Mouse (Mus musculus) MEL (cell line): Measurements from ENCODE around the gene Smarcc2.

ENCODE experiments used
- CTCF ChIP-seq, 3 experiments: IDR thresholded peaks in 2 of 3; conservative IDR thresholded peaks in 1 of 3; 2 replicates each; pipeline ENCODE4 v1.5.1; 2011 to 2012; ENCODE audit warnings: low read length in 3 of 3, low read depth in 2 of 3, mild to moderate bottlenecking in 2 of 3, improper control_type of control experiment in 1 of 3, inconsistent platforms in 1 of 3, mixed read lengths in 1 of 3, moderate library complexity in 1 of 3; ENCODE audit not compliant: control insufficient read depth in 1 of 3, insufficient read depth in 1 of 3, poor library complexity in 1 of 3, severe bottlenecking in 1 of 3
- EP300 ChIP-seq, 2 experiments: IDR thresholded peaks; 2 replicates each; pipeline ENCODE4 v1.6.1; 2011; ENCODE audit warnings: improper control_type of control experiment in 2 of 2, low read length in 2 of 2, low read depth in 1 of 2, mild to moderate bottlenecking in 1 of 2
- GATA1 ChIP-seq: IDR thresholded peaks from 2 replicates; pipeline ENCODE4 v1.6.1; 2011; ENCODE audit warnings: low read depth, low read length, improper control_type of control experiment
- HCFC1 ChIP-seq: IDR thresholded peaks from 2 replicates; pipeline ENCODE4 v1.6.1; 2012; ENCODE audit warnings: low read depth, mild to moderate bottlenecking, inconsistent platforms, low read length, improper control_type of control experiment, moderate library complexity
- MAX ChIP-seq: IDR thresholded peaks from 2 replicates; pipeline ENCODE4 v1.6.1; 2011; ENCODE audit warnings: low read length, improper control_type of control experiment
- MYC ChIP-seq: IDR thresholded peaks from 2 replicates; pipeline ENCODE4 v1.6.1; 2011; ENCODE audit warnings: low read depth, mild to moderate bottlenecking, low read length, improper control_type of control experiment, moderate library complexity
- NRF1 ChIP-seq: IDR thresholded peaks from 2 replicates; pipeline ENCODE4 v1.6.1; 2014; ENCODE audit warnings: low read depth, mild to moderate bottlenecking, inconsistent platforms, low read length, improper control_type of control experiment, moderate library complexity; ENCODE audit not compliant: poor library complexity, insufficient read depth, severe bottlenecking
- POLR2A ChIP-seq, 2 experiments: IDR thresholded peaks; 2 replicates each; pipeline ENCODE4 v1.6.1; 2011 to 2012; ENCODE audit warnings: low read length in 2 of 2, mild to moderate bottlenecking in 2 of 2, control low read depth in 1 of 2, improper control_type of control experiment in 1 of 2, low read depth in 1 of 2, moderate library complexity in 1 of 2; ENCODE audit not compliant: control insufficient read depth in 1 of 2, insufficient read depth in 1 of 2, poor library complexity in 1 of 2
- RAD21 ChIP-seq: IDR thresholded peaks from 2 replicates; pipeline ENCODE4 v1.6.1; 2011; ENCODE audit warnings: mild to moderate bottlenecking, low read depth, low read length, improper control_type of control experiment
- RCOR1 ChIP-seq: IDR thresholded peaks from 2 replicates; pipeline ENCODE4 v1.6.1; 2012; ENCODE audit warnings: low read depth, mild to moderate bottlenecking, inconsistent platforms, low read length, improper control_type of control experiment
- TAL1 ChIP-seq: IDR thresholded peaks from 2 replicates; pipeline ENCODE4 v1.6.1; 2012; ENCODE audit warnings: mild to moderate bottlenecking, inconsistent platforms, low read length, moderate library complexity, mixed read lengths
- TCF12 ChIP-seq: IDR thresholded peaks from 2 replicates; pipeline ENCODE4 v1.6.1; 2014; ENCODE audit warnings: low read depth, mild to moderate bottlenecking, inconsistent platforms, low read length, improper control_type of control experiment, moderate library complexity
- USF2 ChIP-seq, 2 experiments: IDR thresholded peaks; 2 replicates each; pipeline ENCODE4 v1.6.1; 2011 to 2012; ENCODE audit warnings: improper control_type of control experiment in 2 of 2, low read length in 2 of 2, borderline replicate concordance in 1 of 2, inconsistent platforms in 1 of 2, low read depth in 1 of 2, mild to moderate bottlenecking in 1 of 2; ENCODE audit not compliant: insufficient read depth in 1 of 2
- ZKSCAN1 ChIP-seq: IDR thresholded peaks from 2 replicates; pipeline ENCODE4 v1.6.1; 2012; ENCODE audit warnings: low read depth, mild to moderate bottlenecking, inconsistent platforms, low read length, improper control_type of control experiment, moderate library complexity

GRCm38 (mm10) chr10:128516029-128516428 lies 57.0 kb downstream of the Smarcc2 start:
- TF ChIP-seq TAL1 (no peak), CTCF (IDR thresholded peaks at IDR 0.05 in 2 of 3, conservative IDR thresholded peaks at IDR 0.05 in 1 of 3; ENCODE audit: control insufficient read depth in 1 of 3, insufficient read depth in 1 of 3, low read depth in 2 of 3, low read length in 3 of 3, poor library complexity in 1 of 3, severe bottlenecking in 1 of 3) (no peak), POLR2A (IDR thresholded peaks at IDR 0.05; ENCODE audit: control insufficient read depth in 1 of 2, insufficient read depth in 1 of 2, low read depth in 1 of 2, low read length in 2 of 2, poor library complexity in 1 of 2) (no peak), NRF1 (no peak), USF2 (IDR thresholded peaks at IDR 0.05; ENCODE audit: borderline replicate concordance in 1 of 2, insufficient read depth in 1 of 2, low read depth in 1 of 2, low read length in 2 of 2) (no peak), TCF12 (no peak), MAX (no peak), MYC (no peak), HCFC1 (no peak), RAD21 (no peak), RCOR1 (no peak), EP300 (IDR thresholded peaks at IDR 0.05; ENCODE audit: low read depth in 1 of 2, low read length in 2 of 2) (no peak), ZKSCAN1 (no peak), GATA1 (no peak)
